Mouse (Mus musculus): ENCODE data around the gene Jak3.
A peak's percentile ranks its signal among the peaks of the same experiment; 100 is the strongest.

Gene Jak3

GRCm38 (mm10) chr8:71665331-71666130 is 10.6 kb upstream of the Jak3 start:
- DNase-seq (ENCODE audit: low read depth): peak; percentile 50

- DNase-seq (ENCODE audit: low read depth): no peak
Observed at GRCm38 (mm10) chr8:71666855-71667254, 9.2 kb upstream of the Jak3 start.

- no peak for DNase-seq (ENCODE audit: low read depth)
Observed at GRCm38 (mm10) chr8:71667256-71667655, 8.8 kb upstream of the Jak3 start.

GRCm38 (mm10) chr8:71668220-71668975 is 7.7 kb upstream of the Jak3 start:
- no peak for DNase-seq (ENCODE audit: low read depth)

GRCm38 (mm10) chr8:71670198-71670597 is 5.9 kb upstream of the Jak3 start:
- no peak for DNase-seq (ENCODE audit: low read depth)

GRCm38 (mm10) chr8:71670621-71671548 is 5.2 kb upstream of the Jak3 start:
- no peak for DNase-seq (ENCODE audit: low read depth)

GRCm38 (mm10) chr8:71671549-71671965 is 4.5 kb upstream of the Jak3 start, which contains the start of gene Unc13a:
Gene Unc13a, minus strand, starts transcription at chr8:71671757.
- peak; percentile 73 for DNase-seq (ENCODE audit: low read depth)

GRCm38 (mm10) chr8:71672168-71672735 is 3.8 kb upstream of the Jak3 start:
- no peak for DNase-seq (ENCODE audit: low read depth)

- no peak for DNase-seq (ENCODE audit: low read depth)
Observed at GRCm38 (mm10) chr8:71674071-71674470, 2.0 kb upstream of the Jak3 start.

GRCm38 (mm10) chr8:71675456-71676019 is 558 bp upstream of the Jak3 start:
- DNase-seq (ENCODE audit: low read depth): no peak

- no peak for DNase-seq (ENCODE audit: low read depth)
Observed at GRCm38 (mm10) chr8:71676803-71677202, 707 bp downstream of the Jak3 start.

GRCm38 (mm10) chr8:71677555-71677954 is 1.5 kb downstream of the Jak3 start:
- no peak for DNase-seq (ENCODE audit: low read depth)

GRCm38 (mm10) chr8:71678216-71678615 is 2.1 kb downstream of the Jak3 start:
- DNase-seq (ENCODE audit: low read depth): no peak

- DNase-seq (ENCODE audit: low read depth): no peak
Observed at GRCm38 (mm10) chr8:71679116-71679515, 3.0 kb downstream of the Jak3 start.

GRCm38 (mm10) chr8:71679550-71680168 is 3.6 kb downstream of the Jak3 start:
- no peak for DNase-seq (ENCODE audit: low read depth)

GRCm38 (mm10) chr8:71680471-71680870 is 4.4 kb downstream of the Jak3 start:
- DNase-seq (ENCODE audit: low read depth): no peak

GRCm38 (mm10) chr8:71681369-71681915 is 5.3 kb downstream of the Jak3 start:
- DNase-seq (ENCODE audit: low read depth): no peak

GRCm38 (mm10) chr8:71682832-71683231 is 6.7 kb downstream of the Jak3 start:
- DNase-seq (ENCODE audit: low read depth): no peak

GRCm38 (mm10) chr8:71684701-71685100 is 8.6 kb downstream of the Jak3 start:
- DNase-seq (ENCODE audit: low read depth): no peak

GRCm38 (mm10) chr8:71685573-71685972 is 9.5 kb downstream of the Jak3 start:
- DNase-seq (ENCODE audit: low read depth): no peak

Data from c-Kit-positive CD71-positive TER-119-negative erythroid progenitor cells, embryonic 14.5 days (primary cell).